Mouse (Mus musculus) inflammation-experienced regulatory T-cells, adult 16 weeks (primary cell): ENCODE measurements around the gene Cyp2j5. TPM values are rescaled to one million over a fixed set of nuclear protein-coding genes. Genes with fewer than 3 reads are reported as not detected.

Experiments used
- polyA plus RNA-seq: library from polyadenylated mRNA; unstranded; fragments of 100-300 nt; shearing (Covaris generic); gene quantifications from one replicate; pipeline ENCODE4 v1.2.1, GENCODE M21; 2017

The Cyp2j5 gene
- polyA plus RNA-seq = not detected

GRCm38 (mm10) chr4:96663991-96664390, at the start of gene Cyp2j5:
Gene Cyp2j5 (minus strand): TSS chr4:96664154.

GRCm38 (mm10) chr4:96590911-96591790, 72.8 kb downstream of the Cyp2j5 start, which contains the start of gene Cyp2j9:
Gene Cyp2j9 (minus strand): TSS chr4:96591578.

Other genes starting within 250 kb of the Cyp2j5 start
- gene Cyp2j8, start 156.8 kb downstream of the Cyp2j5 start, polyA plus RNA-seq = not detected
- gene Cyp2j6, start 110.5 kb downstream of the Cyp2j5 start, polyA plus RNA-seq = not detected
- gene Cyp2j9, start 72.6 kb downstream of the Cyp2j5 start, polyA plus RNA-seq = not detected
- gene Gm12695, start 121.0 kb upstream of the Cyp2j5 start, polyA plus RNA-seq = not detected